Mouse (Mus musculus) embryonic fibroblast, embryonic 13.5 days (primary cell): ENCODE measurements around the gene Prmt1.

Experiments
- CTCF ChIP-seq: IDR thresholded peaks from 2 replicates; pipeline ENCODE4 v1.5.1; 2011; ENCODE audit warnings: mild to moderate bottlenecking, control low read depth, low read length, moderate library complexity, borderline replicate concordance; ENCODE audit not compliant: insufficient read depth
- POLR2A ChIP-seq: IDR thresholded peaks from 2 replicates; pipeline ENCODE4 v1.6.1; 2011; ENCODE audit warnings: low read depth, mild to moderate bottlenecking, control low read depth, low read length, moderate library complexity

- no peak for TF ChIP-seq CTCF
- TF ChIP-seq POLR2A = no peak
Measured at GRCm38 (mm10) chr7:44996672-44997071, 10.3 kb upstream of the Prmt1 start.
